Mouse (Mus musculus) intestine, embryonic 15.5 days (tissue): ENCODE measurements at regions not wholly inside any gene's neighbourhood (a gene's known extent, or its start where the extent isn't known, plus 50 kb on each side); places are given as distances from the start of the nearest gene placed in this dataset.
A peak's percentile ranks its signal among the peaks of the same experiment; 100 is the strongest.

Experiments
- ATAC-seq: fragments of 200-750 bp; cut with Nextera tagmentation; 2 replicates; pipeline ENCODE4 v1.8.0; 2017; ENCODE audit warnings: moderate TSS enrichment, moderate library complexity
- H3K27ac ChIP-seq: fragments of 300-500 bp; sonication (generic); 2 replicates; pipeline ENCODE4 v1.5.1; 2015; ENCODE audit warnings: mild to moderate bottlenecking, inconsistent platforms
- H3K27me3 ChIP-seq: fragments of 300-500 bp; sonication (generic); replicated peaks from 2 replicates; pipeline ENCODE4 v1.6.1; 2015; ENCODE audit warnings: inconsistent platforms
- H3K36me3 ChIP-seq: fragments of 300-500 bp; sonication (generic); 2 replicates; pipeline ENCODE4 v1.6.1; 2015; ENCODE audit warnings: inconsistent platforms
- H3K4me1 ChIP-seq: fragments of 300-500 bp; sonication (generic); replicated peaks from 2 replicates; pipeline ENCODE4 v1.6.1; 2015; ENCODE audit warnings: inconsistent platforms
- H3K4me2 ChIP-seq: fragments of 300-500 bp; sonication (generic); replicated peaks from 2 replicates; pipeline ENCODE4 v1.6.1; 2015; ENCODE audit warnings: mild to moderate bottlenecking, inconsistent platforms
- H3K4me3 ChIP-seq: fragments of 300-500 bp; sonication (generic); replicated peaks from 2 replicates; pipeline ENCODE4 v1.5.1; 2015; ENCODE audit warnings: inconsistent platforms
- H3K9ac ChIP-seq: fragments of 300-500 bp; sonication (generic); 2 replicates; pipeline ENCODE4 v1.6.1; 2015; ENCODE audit warnings: inconsistent platforms
- H3K9me3 ChIP-seq: fragments of 300-500 bp; sonication (generic); 2 replicates; pipeline ENCODE4 v1.6.1; 2016; ENCODE audit warnings: inconsistent platforms
- WGBS: fragments of 180-500 bp; shearing (Covaris S2); methylation state at CpG from one replicate; pipeline ENCODE4 v1.1.7; 2015; 5-methylcytosine and 5-hydroxymethylcytosine counted together

GRCm38 (mm10) chr3:128145329-128145728 lies 249.2 kb upstream of the Fam241a start:
- Histone ChIP-seq H3K27ac (no peak overlapping the region), H3K4me2 (no peak overlapping the region), H3K36me3 (no peaks in the 10 kb centered on the region), H3K27me3 (no peaks in the 10 kb centered on the region), H3K4me3 (no peak overlapping the region), H3K9me3 (no peaks in the 10 kb centered on the region), H3K4me1 (no peaks in the 10 kb centered on the region), H3K9ac (no peak overlapping the region)
- WGBS, result 59% methylated on average over 7 of the region's 7 CpGs
- ATAC-seq, result no peak

DNA sequence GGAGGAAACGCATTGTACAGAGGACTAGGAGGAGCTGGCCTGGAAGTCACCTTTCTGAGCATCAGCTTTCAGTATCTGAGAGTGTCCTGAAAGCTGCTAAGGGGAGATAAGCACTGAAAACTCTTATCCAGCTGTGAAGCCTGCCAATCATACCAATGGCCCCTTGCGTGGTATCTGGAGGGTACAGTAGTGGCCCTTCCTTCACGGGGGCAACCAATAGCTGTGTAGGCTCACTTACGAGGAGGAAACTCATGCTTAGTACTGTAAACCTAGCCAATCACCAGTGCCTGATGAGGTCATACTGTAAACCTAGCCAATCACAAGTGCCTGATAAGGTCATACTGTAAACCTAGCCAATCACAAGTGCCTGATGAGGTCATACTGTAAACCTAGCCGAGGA lies 231.7 kb upstream of the Fam241a start:
- no peaks in the 10 kb centered on the region for H3K4me1 ChIP-seq
- no peaks in the 10 kb centered on the region for H3K9me3 ChIP-seq
- no peak overlapping the region for H3K27ac ChIP-seq
- no peak overlapping the region for H3K9ac ChIP-seq
- H3K27me3 ChIP-seq, result no peaks in the 10 kb centered on the region
- H3K36me3 ChIP-seq, result no peaks in the 10 kb centered on the region
- 85% methylated on average over 5 of the region's 5 CpGs for WGBS
- no peak overlapping the region for H3K4me2 ChIP-seq
- no peak overlapping the region for H3K4me3 ChIP-seq
- no peak for ATAC-seq

GRCm38 (mm10) chr3:128126664-128127063 lies 230.5 kb upstream of the Fam241a start:
- Histone ChIP-seq H3K4me1 (no peaks in the 10 kb centered on the region), H3K4me3 (no peak overlapping the region), H3K9me3 (no peaks in the 10 kb centered on the region), H3K36me3 (no peaks in the 10 kb centered on the region), H3K27ac (no peak overlapping the region), H3K27me3 (no peaks in the 10 kb centered on the region), H3K9ac (no peak overlapping the region), H3K4me2 (no peak overlapping the region)
- 62% methylated on average over 3 of the region's 3 CpGs for WGBS
- no peak for ATAC-seq

GRCm38 (mm10) chr3:128122111-128122510 lies 226.0 kb upstream of the Fam241a start:
- ATAC-seq, result no peak
- H3K36me3 ChIP-seq, result no peaks in the 10 kb centered on the region
- no peak overlapping the region for H3K9ac ChIP-seq
- 57% methylated on average over 6 of the region's 6 CpGs for WGBS
- no peak overlapping the region for H3K4me3 ChIP-seq
- H3K9me3 ChIP-seq, result no peaks in the 10 kb centered on the region
- H3K27me3 ChIP-seq, result no peaks in the 10 kb centered on the region
- no peaks in the 10 kb centered on the region for H3K4me1 ChIP-seq
- no peak overlapping the region for H3K4me2 ChIP-seq
- H3K27ac ChIP-seq, result no peak overlapping the region

DNA sequence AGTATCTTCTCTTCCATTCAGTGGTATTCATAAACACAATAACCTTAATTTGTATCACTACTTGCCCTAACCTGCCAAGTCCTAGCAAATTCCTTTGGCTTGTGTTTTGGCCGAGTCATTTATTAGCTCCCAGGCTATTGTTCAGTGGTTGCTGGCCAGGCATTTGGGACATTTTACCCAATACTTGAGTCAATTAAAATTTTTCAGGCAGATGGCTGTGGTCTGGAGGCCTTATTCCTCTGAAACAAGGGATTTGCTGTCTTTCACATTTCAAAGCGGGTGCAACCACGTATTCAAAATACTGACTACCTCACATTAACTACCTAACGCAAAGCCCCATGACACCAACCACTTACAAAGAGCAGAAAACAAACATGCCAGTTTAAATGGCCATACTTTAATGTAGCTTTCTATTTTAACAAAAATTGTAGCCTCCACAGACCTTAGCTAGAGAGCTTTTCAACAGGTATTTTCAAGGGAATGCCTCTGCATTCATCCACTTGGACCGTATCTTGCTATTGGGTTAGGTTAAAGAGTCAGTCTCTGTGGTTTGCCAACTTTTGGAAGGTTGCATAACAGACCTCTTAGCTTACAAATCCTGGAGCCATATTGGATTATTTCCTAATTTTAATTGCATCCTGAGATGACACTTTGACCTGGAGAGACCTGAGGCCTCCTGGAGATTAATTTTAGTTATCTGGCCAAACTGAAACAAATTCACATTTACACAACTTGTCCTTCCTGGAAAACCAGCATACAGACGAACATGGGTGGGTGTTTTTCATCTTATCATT lies 224.7 kb upstream of the Fam241a start:
- no peaks in the 10 kb centered on the region for H3K9me3 ChIP-seq
- no peaks in the 10 kb centered on the region for H3K27me3 ChIP-seq
- no peaks in the 10 kb centered on the region for H3K4me1 ChIP-seq
- WGBS, result 82% methylated on average over 6 of the region's 6 CpGs
- H3K27ac ChIP-seq, result no peak overlapping the region
- no peak overlapping the region for H3K4me3 ChIP-seq
- no peak overlapping the region for H3K4me2 ChIP-seq
- H3K36me3 ChIP-seq, result no peaks in the 10 kb centered on the region
- no peak overlapping the region for H3K9ac ChIP-seq
- no peak for ATAC-seq

GRCm38 (mm10) chr3:128113209-128113608 lies 217.1 kb upstream of the Fam241a start:
- 75% methylated on average over 3 of the region's 3 CpGs for WGBS
- Histone ChIP-seq H3K9ac (no peak overlapping the region), H3K36me3 (no peaks in the 10 kb centered on the region), H3K27me3 (no peaks in the 10 kb centered on the region), H3K4me1 (no peaks in the 10 kb centered on the region), H3K4me2 (no peak overlapping the region), H3K27ac (no peak overlapping the region), H3K9me3 (no peaks in the 10 kb centered on the region), H3K4me3 (no peak overlapping the region)
- no peak for ATAC-seq

DNA sequence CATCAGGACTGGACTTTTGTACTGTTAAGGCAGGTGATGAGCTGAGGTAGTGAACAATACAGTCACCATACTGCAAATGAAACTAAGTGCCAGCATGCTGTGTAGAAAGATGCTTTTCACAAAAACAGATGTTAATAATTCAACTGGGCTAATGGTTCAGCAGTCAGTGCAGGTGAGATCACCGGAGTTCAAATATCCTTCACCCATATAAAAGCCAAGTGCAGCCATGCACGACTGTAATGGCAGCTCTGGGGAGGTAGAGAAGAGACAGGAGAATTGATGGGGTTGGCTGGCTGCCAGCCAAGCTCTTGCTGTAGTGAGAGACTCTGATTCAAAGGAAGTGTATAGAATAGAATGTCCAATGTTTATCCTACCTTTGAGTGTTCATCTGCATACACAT lies 214.3 kb upstream of the Fam241a start:
- Histone ChIP-seq H3K27me3 (no peaks in the 10 kb centered on the region), H3K4me3 (no peak overlapping the region), H3K36me3 (no peaks in the 10 kb centered on the region), H3K4me2 (no peak overlapping the region), H3K9me3 (no peaks in the 10 kb centered on the region), H3K27ac (no peak overlapping the region), H3K9ac (no peak overlapping the region), H3K4me1 (no peaks in the 10 kb centered on the region)
- ATAC-seq, result no peak
- 54% methylated on average over 2 of the region's 2 CpGs for WGBS

DNA sequence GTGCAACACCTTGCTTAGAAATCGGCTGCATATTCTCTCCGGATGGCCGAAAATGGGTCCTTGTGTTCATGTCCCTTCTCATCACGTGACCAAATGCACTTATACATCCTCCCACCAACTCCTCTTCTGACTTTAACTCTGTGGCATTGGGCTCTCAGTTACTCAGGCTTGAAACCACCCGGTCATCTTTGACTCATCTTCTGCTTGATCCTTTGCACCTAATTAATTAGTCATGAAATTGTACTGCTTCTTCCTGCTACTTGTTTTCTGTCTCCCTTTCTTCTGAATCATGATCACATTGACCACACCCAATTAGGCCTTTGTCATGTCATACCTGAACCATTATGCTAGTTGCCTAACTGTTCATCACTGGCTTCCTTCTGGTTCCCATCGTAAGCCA lies 208.4 kb upstream of the Fam241a start:
- WGBS, result 91% methylated on average over 6 of the region's 6 CpGs
- H3K27me3 ChIP-seq, result no peaks in the 10 kb centered on the region
- H3K4me2 ChIP-seq, result no peak overlapping the region
- H3K4me1 ChIP-seq, result no peaks in the 10 kb centered on the region
- no peak overlapping the region for H3K27ac ChIP-seq
- no peaks in the 10 kb centered on the region for H3K9me3 ChIP-seq
- ATAC-seq, result no peak
- H3K36me3 ChIP-seq, result no peaks in the 10 kb centered on the region
- H3K4me3 ChIP-seq, result no peak overlapping the region
- H3K9ac ChIP-seq, result no peak overlapping the region

GRCm38 (mm10) chr3:128093046-128093445 lies 196.9 kb upstream of the Fam241a start:
- Histone ChIP-seq H3K4me2 (no peak overlapping the region), H3K36me3 (no peaks in the 10 kb centered on the region), H3K27me3 (no peaks in the 10 kb centered on the region), H3K9ac (no peak overlapping the region), H3K27ac (no peak overlapping the region), H3K4me1 (no peaks in the 10 kb centered on the region), H3K4me3 (no peak overlapping the region), H3K9me3 (no peaks in the 10 kb centered on the region)
- ATAC-seq, result no peak

- WGBS, result 31% methylated on average over 4 of the region's 4 CpGs
- 0 out of 2 replicates have a peak, but pooled peaks cover 2% of the 10 kb centered on the region for H3K4me1 ChIP-seq
- no peak overlapping the region for H3K4me3 ChIP-seq
- no peaks in the 10 kb centered on the region for H3K27me3 ChIP-seq
- no peak overlapping the region for H3K9ac ChIP-seq
- ATAC-seq, result peak; percentile 80
- H3K4me2 ChIP-seq, result no peak overlapping the region
- H3K36me3 ChIP-seq, result no peaks in the 10 kb centered on the region
- H3K9me3 ChIP-seq, result no peaks in the 10 kb centered on the region
- H3K27ac ChIP-seq, result no peak overlapping the region
These were observed 192.1 kb upstream of the Fam241a start for GRCm38 (mm10) chr3:128088207-128088606.

DNA sequence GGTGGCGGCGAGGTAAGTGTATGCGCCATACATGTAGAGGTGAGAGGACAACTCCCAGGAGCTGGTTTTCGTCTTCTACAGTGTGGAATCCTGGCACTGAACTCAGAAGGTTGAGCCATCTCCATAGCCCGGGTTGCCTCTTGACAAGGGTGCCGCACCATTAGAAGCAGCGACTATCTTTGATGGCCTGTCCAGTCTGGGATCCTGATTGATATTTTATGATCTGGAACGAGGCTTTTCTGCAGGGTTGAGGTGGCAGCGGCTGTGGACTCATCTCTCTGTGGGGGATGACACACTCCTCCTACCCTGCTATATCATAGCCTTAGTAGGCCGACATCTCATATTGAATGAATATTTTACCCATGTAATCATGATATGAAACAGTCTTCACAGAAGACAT lies 191.0 kb upstream of the Fam241a start:
- H3K4me3 ChIP-seq, result no peak overlapping the region
- WGBS, result 72% methylated on average over 10 of the region's 10 CpGs
- H3K36me3 ChIP-seq, result no peaks in the 10 kb centered on the region
- no peaks in the 10 kb centered on the region for H3K9me3 ChIP-seq
- ATAC-seq, result no peak
- no peak overlapping the region for H3K9ac ChIP-seq
- no peak overlapping the region for H3K27ac ChIP-seq
- H3K27me3 ChIP-seq, result no peaks in the 10 kb centered on the region
- no peak overlapping the region for H3K4me2 ChIP-seq
- H3K4me1 ChIP-seq, result 0 out of 2 replicates have a peak, but pooled peaks cover 2% of the 10 kb centered on the region

DNA sequence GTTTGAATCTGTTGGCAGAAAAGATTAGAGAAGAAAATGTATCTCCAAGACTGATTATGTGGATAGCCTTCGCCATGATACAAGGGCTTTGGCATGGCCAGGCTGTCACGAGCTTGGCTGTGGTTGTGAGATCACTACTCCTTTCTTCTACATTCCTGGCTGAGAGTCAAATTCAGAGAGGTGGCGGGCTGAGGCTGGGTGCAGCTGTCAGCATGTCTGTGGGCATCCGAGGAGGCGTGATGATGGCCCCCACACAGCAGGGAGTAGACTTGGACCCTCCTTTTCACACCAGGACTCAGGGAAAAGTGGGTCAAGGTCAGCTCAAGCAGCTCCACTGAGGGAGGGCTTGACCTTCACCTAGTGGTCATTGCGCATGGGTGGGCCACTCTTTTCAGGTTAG lies 186.3 kb upstream of the Fam241a start:
- Histone ChIP-seq H3K4me1 (0 out of 2 replicates have a peak, but pooled peaks cover 2% of the 10 kb centered on the region), H3K9ac (no peak overlapping the region), H3K4me3 (no peak overlapping the region), H3K4me2 (no peak overlapping the region), H3K36me3 (no peaks in the 10 kb centered on the region), H3K27me3 (no peaks in the 10 kb centered on the region), H3K9me3 (no peaks in the 10 kb centered on the region), H3K27ac (no peak overlapping the region)
- no peak for ATAC-seq
- WGBS, result 79% methylated on average over 6 of the region's 6 CpGs

GRCm38 (mm10) chr3:128081430-128081829 lies 185.3 kb upstream of the Fam241a start:
- WGBS, result 67% methylated on average over 1 of the region's 1 CpGs
- Histone ChIP-seq H3K27ac (no peak overlapping the region), H3K4me2 (no peak overlapping the region), H3K4me3 (no peak overlapping the region), H3K4me1 (0 out of 2 replicates have a peak, but pooled peaks cover 2% of the 10 kb centered on the region), H3K9me3 (no peaks in the 10 kb centered on the region), H3K27me3 (no peaks in the 10 kb centered on the region), H3K9ac (no peak overlapping the region), H3K36me3 (no peaks in the 10 kb centered on the region)
- no peak for ATAC-seq
